Mouse (Mus musculus): Measurements from ENCODE around the gene Rasal2. TPM values are rescaled to one million over a fixed set of nuclear protein-coding genes. Genes with fewer than 3 reads are reported as not detected.

Rasal2 gene
- total RNA-seq, 2 experiments from 2014 or later = 63.1 to 64.1 TPM

Other genes starting within 250 kb of the Rasal2 start
- 1 to 10 TPM; 3.9 to 4.2 TPM for gene Cryzl2, start 46.0 kb upstream of the Rasal2 start, total RNA-seq (2021)
- gene Sec16b, start 94.1 kb upstream of the Rasal2 start, total RNA-seq (2021) = under 1 TPM; 0.33 to 0.51 TPM